Mouse (Mus musculus) limb, embryonic 12.5 days (tissue): ENCODE results near the gene Itgb3. TPM values are rescaled to one million over a fixed set of nuclear protein-coding genes. Genes with fewer than 3 reads are reported as not detected.
A peak's percentile ranks its signal among the peaks of the same experiment; 100 is the strongest.
"Not testable (repeated sequence)": the region's sequence is repeated elsewhere in the genome, so short reads cannot be mapped to it uniquely, and the experiment has no call there.

Experiments used
- ATAC-seq: fragments of 200-750 bp; cut with Nextera tagmentation; 2 replicates; pipeline ENCODE4 v1.8.0; 2017; ENCODE audit warnings: low read depth, moderate TSS enrichment; ENCODE audit not compliant: insufficient number of reproducible peaks, insufficient read depth, low FRiP score, low TSS enrichment
- H3K27ac ChIP-seq: fragments of 300-500 bp; sonication (generic); 2 replicates; pipeline ENCODE4 v1.5.1; 2016; ENCODE audit warnings: mild to moderate bottlenecking, moderate library complexity
- H3K27me3 ChIP-seq: fragments of 300-500 bp; sonication (generic); 2 replicates; pipeline ENCODE4 v1.6.1; 2016; ENCODE audit warnings: mild to moderate bottlenecking, moderate library complexity
- H3K36me3 ChIP-seq: fragments of 300-500 bp; sonication (generic); 2 replicates; pipeline ENCODE4 v1.6.1; 2016; ENCODE audit warnings: mild to moderate bottlenecking, moderate library complexity
- H3K4me1 ChIP-seq: fragments of 300-500 bp; sonication (generic); replicated peaks from 2 replicates; pipeline ENCODE4 v1.6.1; 2016
- H3K4me2 ChIP-seq: fragments of 300-500 bp; sonication (generic); 2 replicates; pipeline ENCODE4 v1.6.1; 2016; ENCODE audit warnings: mild to moderate bottlenecking, moderate library complexity
- H3K4me3 ChIP-seq: fragments of 300-500 bp; sonication (generic); replicated peaks from 2 replicates; pipeline ENCODE4 v1.5.1; 2016; ENCODE audit warnings: mild to moderate bottlenecking
- H3K9ac ChIP-seq: fragments of 300-500 bp; sonication (generic); replicated peaks from 2 replicates; pipeline ENCODE4 v1.6.1; 2016; ENCODE audit warnings: mild to moderate bottlenecking, moderate library complexity
- H3K9me3 ChIP-seq: fragments of 300-500 bp; sonication (generic); 2 replicates; pipeline ENCODE4 v1.6.1; 2016; ENCODE audit warnings: mild to moderate bottlenecking, moderate library complexity
- WGBS: fragments of 180-500 bp; shearing (Covaris S2); methylation state at CpG from one replicate; pipeline ENCODE4 v1.1.7; 2016; 5-methylcytosine and 5-hydroxymethylcytosine counted together
- polyA plus RNA-seq: library from polyadenylated mRNA; unstranded; fragments of >200 nt; fragmentation: Nextera tagmentation; extraction: Ambion mirVana; gene quantifications from 2 replicates; pipeline ENCODE4 v1.2.1, GENCODE M21; 2016

Gene Itgb3
- polyA plus RNA-seq, 1 experiment from 2014 or later, result 2.9 TPM

GRCm38 (mm10) chr11:104571373-104571772 lies 36.4 kb upstream of the Itgb3 start:
- peak overlapping the region; percentile 37 for H3K4me3 ChIP-seq
- not testable (repeated sequence) for H3K9me3 ChIP-seq, H3K27ac ChIP-seq, H3K36me3 ChIP-seq, ATAC-seq, H3K4me1 ChIP-seq
- 2% methylated on average over 28 of the region's 28 CpGs for WGBS
- peak overlapping the region; percentile 62 for H3K4me2 ChIP-seq
- H3K27me3 ChIP-seq, result peaks cover 29% of the 10 kb centered on the region
- peak overlapping the region; percentile 47; the same call in 1 of the 2 replicates for H3K9ac ChIP-seq

DNA sequence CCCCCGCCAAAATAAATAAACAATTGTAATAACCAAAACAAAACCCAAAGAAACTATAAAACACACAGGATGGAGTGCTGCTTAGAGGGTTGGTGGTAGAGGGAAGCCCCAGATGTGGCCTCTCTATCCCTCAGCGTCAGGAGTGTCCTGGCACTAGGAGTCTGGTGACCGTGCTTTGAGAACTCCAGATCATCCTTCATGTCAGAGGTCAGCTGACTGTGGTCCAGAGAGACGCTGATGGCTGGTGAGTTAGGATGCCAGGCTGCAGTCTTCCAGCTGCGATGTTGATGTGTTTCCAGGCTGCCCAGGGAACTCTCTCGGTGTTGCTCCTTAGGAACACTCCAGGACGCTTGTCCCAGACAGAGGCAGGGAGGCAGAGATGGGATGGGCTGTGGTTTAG lies 35.7 kb upstream of the Itgb3 start:
- H3K36me3 ChIP-seq, result no peaks in the 10 kb centered on the region
- WGBS, result 46% methylated on average over 7 of the region's 7 CpGs
- no peak for ATAC-seq

GRCm38 (mm10) chr11:104572566-104572965 lies 35.2 kb upstream of the Itgb3 start:
- Histone ChIP-seq H3K9ac (no peak overlapping the region), H3K4me1 (peaks cover 3% of the 10 kb centered on the region; the same call in 1 of the 2 replicates), H3K4me3 (no peak overlapping the region), H3K27ac (no peak overlapping the region), H3K4me2 (no peak overlapping the region), H3K36me3 (no peaks in the 10 kb centered on the region), H3K27me3 (peaks cover 34% of the 10 kb centered on the region), H3K9me3 (0 out of 2 replicates have a peak, but pooled peaks cover 7% of the 10 kb centered on the region)
- 64% methylated on average over 2 of the region's 2 CpGs for WGBS
- ATAC-seq, result no peak

More for the DNA sequence above, 35.7 kb upstream of the Itgb3 start:
- Histone ChIP-seq H3K9ac (no peak overlapping the region), H3K4me1 (peaks cover 3% of the 10 kb centered on the region; the same call in 1 of the 2 replicates), H3K27ac (no peak overlapping the region), H3K9me3 (0 out of 2 replicates have a peak, but pooled peaks cover 7% of the 10 kb centered on the region), H3K27me3 (peaks cover 34% of the 10 kb centered on the region), H3K4me2 (no peak overlapping the region), H3K4me3 (no peak overlapping the region)

- H3K27ac ChIP-seq, result no peak overlapping the region
- H3K4me1 ChIP-seq, result peaks cover 11% of the 10 kb centered on the region
- no peak overlapping the region for H3K9ac ChIP-seq
- 40% methylated on average over 10 of the region's 10 CpGs for WGBS
- H3K4me3 ChIP-seq, result no peak overlapping the region
- no peaks in the 10 kb centered on the region for H3K9me3 ChIP-seq
- H3K36me3 ChIP-seq, result no peaks in the 10 kb centered on the region
- no peak for ATAC-seq
- peaks cover 19% of the 10 kb centered on the region for H3K27me3 ChIP-seq
- H3K4me2 ChIP-seq, result no peak overlapping the region
Measured at GRCm38 (mm10) chr11:104576772-104577612, 30.8 kb upstream of the Itgb3 start.

GRCm38 (mm10) chr11:104578074-104578473 lies 29.7 kb upstream of the Itgb3 start:
- no peaks in the 10 kb centered on the region for H3K36me3 ChIP-seq
- H3K4me3 ChIP-seq, result no peak overlapping the region
- no peak overlapping the region for H3K9ac ChIP-seq
- WGBS, result 14% methylated on average over 5 of the region's 5 CpGs
- peaks cover 8% of the 10 kb centered on the region for H3K27me3 ChIP-seq
- peaks cover 11% of the 10 kb centered on the region for H3K4me1 ChIP-seq
- ATAC-seq, result 0 out of 2 replicates have a peak, but pooled peaks have one; percentile 35
- H3K9me3 ChIP-seq, result no peaks in the 10 kb centered on the region
- no peak overlapping the region for H3K4me2 ChIP-seq
- H3K27ac ChIP-seq, result no peak overlapping the region

DNA sequence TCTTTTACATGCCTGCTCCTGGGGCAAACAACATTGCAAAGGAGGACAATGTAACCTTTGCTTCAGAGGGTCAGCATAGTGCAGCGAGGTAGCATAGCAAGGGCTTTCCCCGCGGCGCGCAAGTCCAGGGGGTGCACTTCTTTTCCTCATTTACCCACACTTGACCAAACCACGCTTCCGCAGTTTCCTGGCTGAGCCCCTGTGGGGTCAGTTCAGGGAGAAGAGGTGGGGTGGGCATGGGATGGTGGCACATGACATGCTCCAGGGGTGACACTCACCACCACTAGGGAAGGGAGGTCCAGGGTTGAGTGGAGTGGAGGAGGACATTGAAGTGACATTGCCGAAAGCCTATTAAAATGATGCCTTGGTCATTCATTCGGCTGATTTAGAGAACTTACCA lies 28.7 kb upstream of the Itgb3 start:
- no peak overlapping the region for H3K4me2 ChIP-seq
- H3K36me3 ChIP-seq, result no peaks in the 10 kb centered on the region
- no peak overlapping the region for H3K4me3 ChIP-seq
- no peaks in the 10 kb centered on the region for H3K9me3 ChIP-seq
- peaks cover 11% of the 10 kb centered on the region for H3K4me1 ChIP-seq
- 84% methylated on average over 9 of the region's 9 CpGs for WGBS
- peaks cover 5% of the 10 kb centered on the region; the same call in 1 of the 2 replicates for H3K27me3 ChIP-seq
- no peak for ATAC-seq
- H3K9ac ChIP-seq, result no peak overlapping the region
- no peak overlapping the region for H3K27ac ChIP-seq

DNA sequence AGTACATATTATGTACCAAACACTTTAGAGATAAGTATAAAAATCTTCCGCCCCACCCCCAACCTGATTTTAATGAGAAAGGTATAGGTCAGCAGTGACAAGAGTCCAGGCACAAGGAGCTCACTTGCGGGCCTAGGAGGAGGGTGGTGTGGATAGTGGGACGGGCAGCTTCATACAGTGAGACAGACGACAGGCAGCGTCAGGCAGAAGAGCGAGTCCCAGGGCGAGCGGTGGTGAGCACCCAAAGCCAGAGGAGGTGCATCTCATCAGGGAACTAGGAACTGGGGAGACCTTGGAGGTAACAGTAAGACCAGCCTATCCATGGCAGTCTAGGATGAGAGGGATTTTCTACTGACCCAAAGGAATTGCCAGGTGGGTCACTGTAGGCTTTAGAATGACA lies 28.2 kb upstream of the Itgb3 start:
- H3K27ac ChIP-seq, result no peak overlapping the region
- ATAC-seq, result no peak
- H3K27me3 ChIP-seq, result peaks cover 5% of the 10 kb centered on the region; the same call in 1 of the 2 replicates
- H3K4me3 ChIP-seq, result no peak overlapping the region
- H3K36me3 ChIP-seq, result no peaks in the 10 kb centered on the region
- no peak overlapping the region for H3K4me2 ChIP-seq
- no peak overlapping the region for H3K9ac ChIP-seq
- H3K4me1 ChIP-seq, result peaks cover 11% of the 10 kb centered on the region
- 91% methylated on average over 8 of the region's 8 CpGs for WGBS
- H3K9me3 ChIP-seq, result no peaks in the 10 kb centered on the region

GRCm38 (mm10) chr11:104580091-104580490 lies 27.7 kb upstream of the Itgb3 start:
- 81% methylated on average over 6 of the region's 6 CpGs for WGBS
- H3K4me3 ChIP-seq, result no peak overlapping the region
- H3K36me3 ChIP-seq, result no peaks in the 10 kb centered on the region
- H3K4me2 ChIP-seq, result no peak overlapping the region
- no peaks in the 10 kb centered on the region for H3K9me3 ChIP-seq
- H3K4me1 ChIP-seq, result peaks cover 11% of the 10 kb centered on the region
- H3K9ac ChIP-seq, result no peak overlapping the region
- H3K27ac ChIP-seq, result no peak overlapping the region
- ATAC-seq, result no peak
- H3K27me3 ChIP-seq, result peaks cover 7% of the 10 kb centered on the region; the same call in 1 of the 2 replicates

DNA sequence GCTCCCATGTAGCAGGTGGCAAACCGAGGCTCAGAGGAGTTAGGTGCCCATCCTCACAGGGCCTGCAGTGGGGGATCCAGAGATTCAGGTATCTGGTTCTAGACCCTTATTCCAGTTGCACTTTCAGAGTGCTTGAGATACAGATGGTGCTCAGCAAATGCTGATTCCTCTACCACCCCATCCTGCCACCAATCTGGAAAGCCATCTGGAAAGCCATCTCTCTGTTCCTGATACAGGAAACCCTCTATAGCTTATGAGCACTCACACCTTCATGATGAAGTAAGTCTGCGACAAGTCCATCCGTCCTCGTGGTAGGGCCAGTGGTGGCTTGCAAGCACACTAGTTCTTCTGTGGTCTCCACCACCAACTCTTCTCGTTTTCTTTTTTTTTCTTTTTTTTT lies 27.2 kb upstream of the Itgb3 start:
- Histone ChIP-seq H3K9me3 (no peaks in the 10 kb centered on the region), H3K4me1 (peaks cover 11% of the 10 kb centered on the region), H3K4me2 (no peak overlapping the region), H3K27me3 (peaks cover 7% of the 10 kb centered on the region; the same call in 1 of the 2 replicates), H3K9ac (no peak overlapping the region), H3K27ac (no peak overlapping the region), H3K4me3 (no peak overlapping the region), H3K36me3 (no peaks in the 10 kb centered on the region)
- no peak for ATAC-seq
- WGBS, result 91% methylated on average over 5 of the region's 5 CpGs

- Histone ChIP-seq H3K9ac (no peak overlapping the region), H3K27ac (no peak overlapping the region), H3K27me3 (peaks cover 5% of the 10 kb centered on the region; the same call in 1 of the 2 replicates), H3K4me1 (peaks cover 11% of the 10 kb centered on the region), H3K4me2 (no peak overlapping the region), H3K9me3 (no peaks in the 10 kb centered on the region), H3K4me3 (no peak overlapping the region), H3K36me3 (no peaks in the 10 kb centered on the region)
- 54% methylated on average over 18 of the region's 18 CpGs for WGBS
- no peak for ATAC-seq
Measured at GRCm38 (mm10) chr11:104581446-104582307, 26.1 kb upstream of the Itgb3 start.

- H3K4me3 ChIP-seq, result no peak overlapping the region
- no peak for ATAC-seq
- H3K9me3 ChIP-seq, result no peaks in the 10 kb centered on the region
- H3K27me3 ChIP-seq, result 0 out of 2 replicates have a peak, but pooled peaks cover 3% of the 10 kb centered on the region
- no peak overlapping the region for H3K9ac ChIP-seq
- peaks cover 11% of the 10 kb centered on the region for H3K4me1 ChIP-seq
- H3K36me3 ChIP-seq, result no peaks in the 10 kb centered on the region
- WGBS, result 89% methylated on average over 2 of the region's 2 CpGs
- no peak overlapping the region for H3K4me2 ChIP-seq
- no peak overlapping the region for H3K27ac ChIP-seq
Measured at GRCm38 (mm10) chr11:104582308-104582606, 25.5 kb upstream of the Itgb3 start.
